Mouse (Mus musculus): Measurements from ENCODE around the gene Efl1.
"Not testable (repeated sequence)": the region's sequence is repeated elsewhere in the genome, so short reads cannot be mapped to it uniquely, and the experiment has no call there.

Gene Efl1

GRCm38 (mm10) chr7:82758521-82758920 lies 110.1 kb downstream of the Efl1 start:
- DNase-seq (ENCODE audit: extremely low spot score), result no peak

- no peak for DNase-seq (ENCODE audit: extremely low spot score)
Observed at GRCm38 (mm10) chr7:82759091-82759490, 110.7 kb downstream of the Efl1 start.

- DNase-seq (ENCODE audit: extremely low spot score), result no peak
Observed at GRCm38 (mm10) chr7:82764951-82765350, 116.5 kb downstream of the Efl1 start.

- DNase-seq (ENCODE audit: extremely low spot score), result no peak
Observed at GRCm38 (mm10) chr7:82766623-82767022, 118.2 kb downstream of the Efl1 start.

- DNase-seq (ENCODE audit: extremely low spot score), result no peak
Observed at GRCm38 (mm10) chr7:82770207-82770606, 121.8 kb downstream of the Efl1 start.

- DNase-seq (ENCODE audit: extremely low spot score), result peak; percentile 45
Observed at GRCm38 (mm10) chr7:82770957-82771660, 122.7 kb downstream of the Efl1 start.

GRCm38 (mm10) chr7:82771661-82772021 lies 123.2 kb downstream of the Efl1 start:
- not testable (repeated sequence) for DNase-seq (ENCODE audit: extremely low spot score)

- DNase-seq (ENCODE audit: extremely low spot score), result no peak
Observed at GRCm38 (mm10) chr7:82772481-82772880, 124.1 kb downstream of the Efl1 start.

- DNase-seq (ENCODE audit: extremely low spot score), result no peak
Observed at GRCm38 (mm10) chr7:82773150-82773549, 124.7 kb downstream of the Efl1 start.

- no peak for DNase-seq (ENCODE audit: extremely low spot score)
Observed at GRCm38 (mm10) chr7:82773884-82774283, 125.5 kb downstream of the Efl1 start.

GRCm38 (mm10) chr7:82775090-82775489 lies 126.7 kb downstream of the Efl1 start:
- no peak for DNase-seq (ENCODE audit: extremely low spot score)

GRCm38 (mm10) chr7:82783071-82783470 lies 134.7 kb downstream of the Efl1 start:
- no peak for DNase-seq (ENCODE audit: extremely low spot score)

GRCm38 (mm10) chr7:82783693-82784092 lies 135.3 kb downstream of the Efl1 start:
- no peak for DNase-seq (ENCODE audit: extremely low spot score)

GRCm38 (mm10) chr7:82785335-82785934 lies 137.0 kb downstream of the Efl1 start:
- DNase-seq (ENCODE audit: extremely low spot score), result no peak

- DNase-seq (ENCODE audit: extremely low spot score), result no peak
Observed at GRCm38 (mm10) chr7:82785970-82786647, 137.7 kb downstream of the Efl1 start.

GRCm38 (mm10) chr7:82792644-82793043 lies 144.2 kb downstream of the Efl1 start:
- DNase-seq (ENCODE audit: extremely low spot score), result no peak

GRCm38 (mm10) chr7:82793111-82793510 lies 144.7 kb downstream of the Efl1 start:
- no peak for DNase-seq (ENCODE audit: extremely low spot score)

GRCm38 (mm10) chr7:82794542-82794941 lies 146.1 kb downstream of the Efl1 start:
- no peak for DNase-seq (ENCODE audit: extremely low spot score)

- DNase-seq (ENCODE audit: extremely low spot score), result no peak
Observed at GRCm38 (mm10) chr7:82802206-82802605, 153.8 kb downstream of the Efl1 start.

- no peak for DNase-seq (ENCODE audit: extremely low spot score)
Observed at GRCm38 (mm10) chr7:82808257-82808656, 159.8 kb downstream of the Efl1 start.

- DNase-seq (ENCODE audit: extremely low spot score), result no peak
Observed at GRCm38 (mm10) chr7:82809126-82809525, 160.7 kb downstream of the Efl1 start.

- DNase-seq (ENCODE audit: extremely low spot score), result no peak
Observed at GRCm38 (mm10) chr7:82810799-82811139, 162.4 kb downstream of the Efl1 start.
